Mouse (Mus musculus) macrophage (primary cell): ENCODE measurements around the gene Slc7a5. TPM values are rescaled to one million over a fixed set of nuclear protein-coding genes. Genes with fewer than 3 reads are reported as not detected.

Source experiments
- H3K27ac ChIP-seq: fragments of 350-480 bp; formaldehyde crosslinking; 2 replicates; pipeline ENCODE4 v1.9.0; 2021
- H3K36me3 ChIP-seq: fragments of 350-480 bp; formaldehyde crosslinking; 2 replicates; pipeline ENCODE4 v1.9.0; 2021; ENCODE audit errors: inconsistent target
- H3K4me3 ChIP-seq: fragments of 350-480 bp; formaldehyde crosslinking; 2 replicates; pipeline ENCODE4 v1.9.0; 2021; ENCODE audit errors: inconsistent target
- H3K79me2 ChIP-seq: fragments of 350-480 bp; formaldehyde crosslinking; 2 replicates; pipeline ENCODE4 v1.9.0; 2021; ENCODE audit errors: inconsistent target
- WGBS: methylation state at CpG from one replicate; pipeline ENCODE4 v1.1.7; 2026; ENCODE audit warnings: inconsistent platforms; ENCODE audit not compliant: missing documents; 5-methylcytosine and 5-hydroxymethylcytosine counted together
- polyA plus RNA-seq: library from polyadenylated mRNA; stranded (reverse); fragments of 250-400 nt; gene quantifications from 3 replicates; pipeline ENCODE4 v1.2.4, GENCODE M21; 2018; ENCODE audit warnings: inconsistent platforms

The Slc7a5 gene
- polyA plus RNA-seq, 1 experiment from 2014 or later, result 1.2 TPM

DNA sequence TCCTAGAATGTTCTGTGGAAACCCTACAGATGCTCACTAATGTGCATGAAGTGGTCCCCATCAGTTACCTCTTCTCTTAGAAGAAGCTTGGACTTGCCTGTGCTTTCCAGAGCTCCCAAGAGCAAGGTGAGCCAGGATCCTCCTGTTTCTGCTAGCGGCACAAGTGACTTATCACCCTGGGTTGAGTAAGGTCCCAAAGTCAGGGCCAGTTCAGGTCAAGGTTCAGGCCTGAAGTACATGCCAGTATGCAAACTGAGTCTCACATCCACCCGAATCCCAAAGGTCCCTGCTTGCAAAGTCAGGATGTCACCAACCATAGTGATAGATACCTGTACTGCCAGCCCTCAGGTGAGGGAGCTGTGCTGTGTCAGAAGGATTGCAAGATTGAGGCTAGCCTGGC is 37.3 kb downstream of the Slc7a5 start:
- 93% methylated on average over 2 of the region's 2 CpGs for WGBS
- no peak overlapping the region for H3K27ac ChIP-seq
- H3K79me2 ChIP-seq, result no peaks in the 10 kb centered on the region
- H3K36me3 ChIP-seq, result no peaks in the 10 kb centered on the region
- no peak overlapping the region for H3K4me3 ChIP-seq

DNA sequence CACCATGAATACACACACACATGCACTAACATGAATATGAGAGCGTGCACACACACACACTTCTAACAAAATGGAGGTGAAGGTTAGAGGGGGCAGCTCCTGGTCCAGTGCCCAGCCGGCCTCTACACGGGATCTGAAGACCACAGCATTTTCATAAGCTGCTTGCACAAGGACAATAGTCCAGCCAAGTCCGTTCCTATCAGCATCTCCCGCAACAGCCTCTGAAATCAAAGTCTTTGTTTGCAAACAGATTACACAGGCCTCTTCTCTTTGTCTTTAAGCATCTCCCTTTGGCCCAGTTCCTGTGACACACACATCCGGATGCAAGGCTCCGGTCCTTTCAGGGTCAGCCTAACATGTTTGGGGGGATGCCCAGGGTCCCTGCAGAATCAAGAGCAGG is 38.6 kb downstream of the Slc7a5 start:
- WGBS, result 99% methylated on average over 7 of the region's 7 CpGs
- Histone ChIP-seq H3K79me2 (no peaks in the 10 kb centered on the region), H3K27ac (no peak overlapping the region), H3K36me3 (no peaks in the 10 kb centered on the region), H3K4me3 (no peak overlapping the region)

GRCm38 (mm10) chr8:121868196-121868595 is 39.3 kb downstream of the Slc7a5 start:
- no peak overlapping the region for H3K4me3 ChIP-seq
- WGBS, result 91% methylated on average over 2 of the region's 5 CpGs
- H3K36me3 ChIP-seq, result no peaks in the 10 kb centered on the region
- H3K79me2 ChIP-seq, result no peaks in the 10 kb centered on the region
- no peak overlapping the region for H3K27ac ChIP-seq

- WGBS, result 95% methylated on average over 8 of the region's 8 CpGs
- H3K79me2 ChIP-seq, result no peaks in the 10 kb centered on the region
- no peak overlapping the region for H3K4me3 ChIP-seq
- H3K36me3 ChIP-seq, result no peaks in the 10 kb centered on the region
- no peak overlapping the region for H3K27ac ChIP-seq
These were observed 42.1 kb downstream of the Slc7a5 start for GRCm38 (mm10) chr8:121865356-121865755.

DNA sequence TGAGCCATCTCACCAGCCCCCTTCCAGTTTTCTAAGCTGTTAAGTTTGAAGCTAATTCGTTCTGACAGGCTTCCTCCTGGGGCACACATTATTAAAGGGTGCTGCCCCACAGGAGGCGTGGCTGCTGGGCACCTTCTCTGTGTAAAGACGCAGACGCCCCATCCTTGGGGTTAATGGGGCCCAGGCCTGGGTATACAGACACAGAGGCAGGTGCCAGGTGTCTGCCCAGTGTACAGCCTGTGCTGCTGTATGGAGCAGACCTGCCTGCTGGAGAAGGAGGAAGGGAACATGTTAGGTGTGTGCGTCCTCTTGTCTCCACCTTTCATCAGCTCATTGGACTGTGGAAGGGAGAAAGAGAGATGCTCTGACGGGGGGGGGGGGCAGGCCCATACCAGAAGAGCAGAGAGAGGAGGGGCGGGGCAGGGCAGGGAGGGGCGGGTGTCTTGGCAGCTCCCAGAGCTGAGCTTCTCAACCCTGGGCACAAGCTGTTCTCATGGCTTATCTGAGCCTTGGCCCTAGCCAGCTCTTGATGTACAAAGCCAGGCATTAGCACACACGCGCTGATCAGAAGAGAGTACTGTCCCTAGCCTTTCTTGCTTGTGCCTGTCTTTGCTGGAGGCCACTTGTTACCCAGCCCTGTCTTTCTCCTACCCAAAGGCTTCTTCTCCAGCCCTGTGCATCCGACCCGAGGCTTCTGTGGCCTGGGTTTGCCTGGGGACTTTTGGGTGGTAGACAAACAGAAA is 45.5 kb downstream of the Slc7a5 start:
- Histone ChIP-seq H3K27ac (no peak overlapping the region), H3K79me2 (no peaks in the 10 kb centered on the region), H3K4me3 (no peak overlapping the region), H3K36me3 (no peaks in the 10 kb centered on the region)
- WGBS, result 72% methylated on average over 12 of the region's 12 CpGs

- no peaks in the 10 kb centered on the region for H3K36me3 ChIP-seq
- H3K4me3 ChIP-seq, result no peak overlapping the region
- no peaks in the 10 kb centered on the region for H3K79me2 ChIP-seq
- H3K27ac ChIP-seq, result no peak overlapping the region
- WGBS, result 25% methylated on average over 5 of the region's 6 CpGs
These were observed 46.2 kb downstream of the Slc7a5 start for GRCm38 (mm10) chr8:121861276-121861675.

DNA sequence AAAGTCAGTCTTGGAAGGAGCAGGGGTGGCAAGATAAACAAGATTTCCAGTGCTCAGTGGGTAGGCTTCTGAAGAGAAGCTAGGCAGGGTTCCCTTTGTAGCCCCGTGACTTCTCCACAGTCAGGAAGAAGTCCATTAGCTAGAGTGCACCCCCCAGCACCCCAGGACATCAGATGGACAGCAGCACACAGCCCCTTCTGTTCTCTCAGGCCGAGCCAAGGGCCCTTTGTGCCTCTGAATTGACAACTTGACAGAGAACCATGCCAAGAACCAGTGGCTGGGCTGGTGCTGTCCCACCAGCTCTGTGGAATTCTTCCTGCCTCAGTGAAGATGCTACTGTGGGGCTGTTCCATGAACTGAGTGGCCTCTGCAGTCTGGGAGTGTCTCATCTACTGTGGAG is 49.7 kb downstream of the Slc7a5 start:
- Histone ChIP-seq H3K27ac (no peak overlapping the region), H3K79me2 (no peaks in the 10 kb centered on the region), H3K4me3 (no peak overlapping the region), H3K36me3 (no peaks in the 10 kb centered on the region)
- 71% methylated on average over 2 of the region's 2 CpGs for WGBS

GRCm38 (mm10) chr8:121857331-121857730 is 50.2 kb downstream of the Slc7a5 start:
- H3K79me2 ChIP-seq, result no peaks in the 10 kb centered on the region
- no peak overlapping the region for H3K4me3 ChIP-seq
- WGBS, result 89% methylated on average over 9 of the region's 9 CpGs
- no peak overlapping the region for H3K27ac ChIP-seq
- H3K36me3 ChIP-seq, result no peaks in the 10 kb centered on the region

- Histone ChIP-seq H3K4me3 (no peak overlapping the region), H3K27ac (no peak overlapping the region), H3K79me2 (no peaks in the 10 kb centered on the region), H3K36me3 (no peaks in the 10 kb centered on the region)
- WGBS, result 92% methylated on average over 14 of the region's 14 CpGs
These were observed 51.3 kb downstream of the Slc7a5 start for GRCm38 (mm10) chr8:121856071-121856746.

GRCm38 (mm10) chr8:121853586-121853985 is 53.9 kb downstream of the Slc7a5 start:
- no peaks in the 10 kb centered on the region for H3K79me2 ChIP-seq
- WGBS, result 81% methylated on average over 2 of the region's 2 CpGs
- H3K27ac ChIP-seq, result no peak overlapping the region
- no peak overlapping the region for H3K4me3 ChIP-seq
- H3K36me3 ChIP-seq, result no peaks in the 10 kb centered on the region

- Histone ChIP-seq H3K4me3 (no peak overlapping the region), H3K79me2 (no peaks in the 10 kb centered on the region), H3K36me3 (no peaks in the 10 kb centered on the region), H3K27ac (no peak overlapping the region)
- WGBS, result 78% methylated on average over 7 of the region's 7 CpGs
These were observed 55.0 kb downstream of the Slc7a5 start for GRCm38 (mm10) chr8:121852464-121852863.

- Histone ChIP-seq H3K27ac (peak overlapping the region; percentile 59), H3K36me3 (no peaks in the 10 kb centered on the region), H3K79me2 (no peaks in the 10 kb centered on the region), H3K4me3 (no peak overlapping the region)
- 93% methylated on average over 7 of the region's 7 CpGs for WGBS
These were observed 55.8 kb downstream of the Slc7a5 start for GRCm38 (mm10) chr8:121851716-121852115.

- H3K27ac ChIP-seq, result peak overlapping the region; percentile 59
- H3K36me3 ChIP-seq, result no peaks in the 10 kb centered on the region
- H3K79me2 ChIP-seq, result no peaks in the 10 kb centered on the region
- WGBS, result 9% methylated on average over 24 of the region's 24 CpGs
- no peak overlapping the region for H3K4me3 ChIP-seq
These were observed 56.5 kb downstream of the Slc7a5 start for GRCm38 (mm10) chr8:121850821-121851470.

GRCm38 (mm10) chr8:121850436-121850820 is 57.1 kb downstream of the Slc7a5 start:
- Histone ChIP-seq H3K36me3 (no peaks in the 10 kb centered on the region), H3K79me2 (no peaks in the 10 kb centered on the region), H3K27ac (peak overlapping the region; percentile 59), H3K4me3 (no peak overlapping the region)
- 52% methylated on average over 10 of the region's 12 CpGs for WGBS

- 14% methylated on average over 6 of the region's 6 CpGs for WGBS
- Histone ChIP-seq H3K79me2 (no peaks in the 10 kb centered on the region), H3K4me3 (no peak overlapping the region), H3K36me3 (no peaks in the 10 kb centered on the region), H3K27ac (no peak overlapping the region)
These were observed 57.5 kb downstream of the Slc7a5 start for GRCm38 (mm10) chr8:121850018-121850417.
